Mouse (Mus musculus): ENCODE measurements around the gene Cntnap2. TPM values are rescaled to one million over a fixed set of nuclear protein-coding genes. Genes with fewer than 3 reads are reported as not detected.

Cntnap2 gene
- polyA plus RNA-seq, 1 experiment = not detected

- Histone ChIP-seq H3K27me3 (ENCODE audit: control insufficient read depth, insufficient read depth, insufficient read length) (no peaks in the 10 kb centered on the region), H3ac (ENCODE audit: control insufficient read depth, insufficient read length) (no peak overlapping the region), H3K36me3 (ENCODE audit: control insufficient read depth, insufficient read depth) (no peaks in the 10 kb centered on the region), H3K4me2 (ENCODE audit: low read depth) (no peak overlapping the region), H3K4me3 (no peak overlapping the region), H3K79me2 (ENCODE audit: control insufficient read depth, insufficient read depth) (no peaks in the 10 kb centered on the region)
- no peak for TF ChIP-seq USF1 (IDR thresholded peaks at IDR 0.05; ENCODE audit: low read depth)
- no peak for TF ChIP-seq SRF (IDR thresholded peaks at IDR 0.05; ENCODE audit: control insufficient read depth, insufficient read length, low read depth)
- no peak for TF ChIP-seq TCF12 (IDR thresholded peaks at IDR 0.05; ENCODE audit: insufficient read depth, poor library complexity, severe bottlenecking)
- no peak for TF ChIP-seq POLR2A (IDR thresholded peaks at IDR 0.05; ENCODE audit: insufficient read length, low read depth)
- TF ChIP-seq MAX (IDR thresholded peaks at IDR 0.05; ENCODE audit: low read depth) = no peak
Measured at GRCm38 (mm10) chr6:47287722-47288121, 2228.6 kb downstream of the Cntnap2 start.

- Histone ChIP-seq H3ac (ENCODE audit: control insufficient read depth, insufficient read length) (no peak overlapping the region), H3K79me2 (ENCODE audit: control insufficient read depth, insufficient read depth) (no peaks in the 10 kb centered on the region), H3K4me2 (ENCODE audit: low read depth) (no peak overlapping the region), H3K27me3 (ENCODE audit: control insufficient read depth, insufficient read depth, insufficient read length) (no peaks in the 10 kb centered on the region), H3K4me3 (no peak overlapping the region), H3K36me3 (ENCODE audit: control insufficient read depth, insufficient read depth) (no peaks in the 10 kb centered on the region)
- TF ChIP-seq MAX (IDR thresholded peaks at IDR 0.05; ENCODE audit: low read depth) = no peak
- TF ChIP-seq USF1 (IDR thresholded peaks at IDR 0.05; ENCODE audit: low read depth) = no peak
- no peak for TF ChIP-seq SRF (IDR thresholded peaks at IDR 0.05; ENCODE audit: control insufficient read depth, insufficient read length, low read depth)
- TF ChIP-seq E2F4 (IDR thresholded peaks at IDR 0.05; ENCODE audit: insufficient read depth) = no peak
- no peak for TF ChIP-seq MYOG (IDR thresholded peaks at IDR 0.05; ENCODE audit: control insufficient read depth in 1 of 3, insufficient read depth in 1 of 3, insufficient read length in 2 of 3, low read depth in 2 of 3)
- TF ChIP-seq REST (IDR thresholded peaks at IDR 0.05; ENCODE audit: insufficient read depth, insufficient read length) = no peak
- TF ChIP-seq POLR2AphosphoS2 (IDR thresholded peaks at IDR 0.05; ENCODE audit: insufficient read length, low read depth) = no peak
- no peak for TF ChIP-seq TCF3 (IDR thresholded peaks at IDR 0.05; ENCODE audit: insufficient read length, low read depth)
- no peak for TF ChIP-seq POLR2A (IDR thresholded peaks at IDR 0.05; ENCODE audit: insufficient read length, low read depth)
- no peak for TF ChIP-seq TCF12 (IDR thresholded peaks at IDR 0.05; ENCODE audit: insufficient read depth, poor library complexity, severe bottlenecking)
Measured at GRCm38 (mm10) chr6:47291973-47292372, 2232.8 kb downstream of the Cntnap2 start.

- Histone ChIP-seq H3K79me2 (ENCODE audit: control insufficient read depth, insufficient read depth) (no peaks in the 10 kb centered on the region), H3K4me2 (ENCODE audit: low read depth) (no peak overlapping the region), H3K36me3 (ENCODE audit: control insufficient read depth, insufficient read depth) (no peaks in the 10 kb centered on the region), H3K4me3 (no peak overlapping the region), H3K27me3 (ENCODE audit: control insufficient read depth, insufficient read depth, insufficient read length) (no peaks in the 10 kb centered on the region), H3ac (ENCODE audit: control insufficient read depth, insufficient read length) (no peak overlapping the region)
- no peak for TF ChIP-seq REST (IDR thresholded peaks at IDR 0.05; ENCODE audit: insufficient read depth, insufficient read length)
- no peak for TF ChIP-seq POLR2A (IDR thresholded peaks at IDR 0.05; ENCODE audit: insufficient read length, low read depth)
- no peak for TF ChIP-seq MYOG (IDR thresholded peaks at IDR 0.05; ENCODE audit: control insufficient read depth in 1 of 3, insufficient read depth in 1 of 3, insufficient read length in 2 of 3, low read depth in 2 of 3)
- no peak for TF ChIP-seq MYOD1 (IDR thresholded peaks at IDR 0.05; ENCODE audit: control insufficient read depth in 1 of 3, insufficient read length in 2 of 3, low read depth in 2 of 3)
- no peak for TF ChIP-seq MAX (IDR thresholded peaks at IDR 0.05; ENCODE audit: low read depth)
- TF ChIP-seq CEBPB (IDR thresholded peaks at IDR 0.05; ENCODE audit: insufficient read depth, poor library complexity, severe bottlenecking) = no peak
- no peak for TF ChIP-seq USF1 (IDR thresholded peaks at IDR 0.05; ENCODE audit: low read depth)
- no peak for TF ChIP-seq E2F4 (IDR thresholded peaks at IDR 0.05; ENCODE audit: insufficient read depth)
- TF ChIP-seq SRF (IDR thresholded peaks at IDR 0.05; ENCODE audit: control insufficient read depth, insufficient read length, low read depth) = no peak
- TF ChIP-seq POLR2AphosphoS2 (IDR thresholded peaks at IDR 0.05; ENCODE audit: insufficient read length, low read depth) = no peak
- TF ChIP-seq TCF3 (IDR thresholded peaks at IDR 0.05; ENCODE audit: insufficient read length, low read depth) = no peak
- no peak for TF ChIP-seq TCF12 (IDR thresholded peaks at IDR 0.05; ENCODE audit: insufficient read depth, poor library complexity, severe bottlenecking)
Measured at GRCm38 (mm10) chr6:47292437-47292836, 2233.3 kb downstream of the Cntnap2 start.

GRCm38 (mm10) chr6:47294433-47294832 is 2235.3 kb downstream of the Cntnap2 start:
- no peak overlapping the region for H3K4me3 ChIP-seq
- no peak overlapping the region for H3K4me2 ChIP-seq (ENCODE audit: low read depth)
- TF ChIP-seq SRF (IDR thresholded peaks at IDR 0.05; ENCODE audit: control insufficient read depth, insufficient read length, low read depth) = no peak
- H3ac ChIP-seq (ENCODE audit: control insufficient read depth, insufficient read length) = no peak overlapping the region
- no peaks in the 10 kb centered on the region for H3K36me3 ChIP-seq (ENCODE audit: control insufficient read depth, insufficient read depth)
- peaks cover 5% of the 10 kb centered on the region for H3K27me3 ChIP-seq (ENCODE audit: control insufficient read depth, insufficient read depth, insufficient read length)
- no peaks in the 10 kb centered on the region for H3K79me2 ChIP-seq (ENCODE audit: control insufficient read depth, insufficient read depth)

GRCm38 (mm10) chr6:47304848-47305490 is 2245.8 kb downstream of the Cntnap2 start:
- H3K36me3 ChIP-seq (ENCODE audit: control insufficient read depth, insufficient read depth) = no peaks in the 10 kb centered on the region
- no peak overlapping the region for H3ac ChIP-seq (ENCODE audit: control insufficient read depth, insufficient read length)
- H3K27me3 ChIP-seq (ENCODE audit: control insufficient read depth, insufficient read depth, insufficient read length) = no peaks in the 10 kb centered on the region
- no peak overlapping the region for H3K4me3 ChIP-seq
- no peaks in the 10 kb centered on the region for H3K79me2 ChIP-seq (ENCODE audit: control insufficient read depth, insufficient read depth)
- no peak for TF ChIP-seq CEBPB (IDR thresholded peaks at IDR 0.05; ENCODE audit: insufficient read depth, poor library complexity, severe bottlenecking)
- TF ChIP-seq POLR2A (IDR thresholded peaks at IDR 0.05; ENCODE audit: insufficient read length, low read depth) = no peak
- no peak for TF ChIP-seq MAX (IDR thresholded peaks at IDR 0.05; ENCODE audit: low read depth)
- TF ChIP-seq USF1 (IDR thresholded peaks at IDR 0.05; ENCODE audit: low read depth) = no peak
- peak overlapping the region; percentile 26 for H3K4me2 ChIP-seq (ENCODE audit: low read depth)
